8 mouse cellular contexts compared by ENCODE assay signal in the genomic region with DNA sequence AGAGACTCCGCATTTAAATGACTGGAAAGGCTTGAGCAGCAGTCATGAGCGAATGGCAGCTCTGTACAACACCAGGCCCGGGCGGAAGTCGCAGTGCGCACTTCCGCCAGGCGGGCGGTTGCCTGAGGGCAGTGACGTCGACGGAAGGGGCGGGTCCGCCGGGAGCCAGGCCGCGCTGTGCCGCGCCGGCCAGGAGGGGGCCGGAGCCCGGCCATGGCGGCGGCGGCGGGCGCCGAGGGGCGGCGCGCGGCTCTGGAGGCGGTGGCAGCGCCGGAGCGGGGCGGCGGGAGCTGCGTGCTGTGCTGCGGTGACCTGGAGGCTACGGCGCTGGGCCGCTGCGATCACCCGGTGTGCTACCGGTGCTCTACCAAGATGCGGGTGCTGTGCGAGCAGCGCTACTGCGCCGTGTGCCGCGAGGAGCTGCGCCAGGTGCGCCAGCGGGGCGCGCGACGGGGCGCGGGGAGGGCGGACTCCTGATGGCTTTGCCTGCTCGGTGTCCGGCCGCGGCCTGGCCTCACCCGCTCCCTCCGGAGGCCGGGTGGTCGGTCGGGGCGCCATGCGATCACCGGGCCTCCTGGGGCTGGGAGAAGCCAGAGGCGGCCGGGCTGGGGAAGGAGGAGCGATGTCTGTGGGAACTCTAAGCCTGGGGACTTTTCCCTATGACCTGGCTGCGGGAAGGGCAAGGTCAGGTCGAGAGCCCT. TPM values are rescaled to one million over a fixed set of nuclear protein-coding genes. Genes with fewer than 3 reads are reported as not detected.
DNase-seq lines count a peak whose midpoint lies in the region; ATAC-seq lines count a peak whose summit lies in the region.

A gene (plus strand): TSS at position 143 of the 701 bp plus-strand sequence.

- intact Hi-C loops in gastrocnemius, postnatal 14 days (cut with DNase I; ENCODE audit: low total_unique reads), result no loop called here
- intact Hi-C loops in left cerebral cortex, postnatal 10 days (cut with DNase I), result no loop called here

- DNase-seq in adipocyte (ENCODE audit: low spot score), result peak; percentile 92
- peak; percentile 93 for DNase-seq in embryo, embryonic 10 days (ENCODE audit: low spot score)
- DNase-seq in gastrocnemius, postnatal 14 days, result peak; percentile 97
- DNase-seq in left cerebral cortex, postnatal 10 days (ENCODE audit: extremely low spot score in 1 of 2, low spot score in 2 of 2), result peak; percentile 91 to 97
- peak; percentile 95 for DNase-seq in right cerebral cortex, postnatal 25 days
- DNase-seq in urinary bladder, postnatal 4 days (ENCODE audit: low spot score in 2 of 2), result peak; percentile 93 to 95

- peak; percentile 99 for ATAC-seq in inflammation-experienced regulatory T-cells, adult 6 months
- peak; percentile 91 for ATAC-seq in megakaryocyte-erythroid progenitor cell, adult 5-6 weeks (replicated peaks; ENCODE audit: low FRiP score, low TSS enrichment, poor library complexity, severe bottlenecking)

RNA-seq across cellular contexts. Expression of the gene that starts here (rescaled TPM):
- 10 to 100 TPM; 13.9 to 16.3 TPM for total RNA-seq in gastrocnemius, postnatal 14 days (2021)
- 1 to 10 TPM; 4.1 to 5.8 (median 5.4) TPM for polyA plus RNA-seq in inflammation-experienced regulatory T-cells, adult 6 months (2017; shearing (Covaris generic))
- 10 to 100 TPM; 37.2 to 38.1 TPM for total RNA-seq in left cerebral cortex, postnatal 10 days (2021)
- total RNA-seq in megakaryocyte-erythroid progenitor cell, adult 5-6 weeks (2014; fragmentation: Nextera tagmentation), result 44.9 and 65.2 TPM in 2 replicates
- 24.7 and 32.1 TPM in 2 replicates for total RNA-seq in megakaryocyte-erythroid progenitor cell, adult 5-6 weeks (2017)

Comparison
In these comparisons a context has a peak if more than half of its experiments do, and no peak if none do; other contexts are left out.
1. Peak in every context shown above with its lines: DNase-seq and ATAC-seq.